Mouse (Mus musculus): ENCODE results near the gene Rreb1. TPM values are rescaled to one million over a fixed set of nuclear protein-coding genes. Genes with fewer than 3 reads are reported as not detected.

Rreb1 gene
- polyA plus RNA-seq, 2 experiments = 19.0 to 21.4 TPM

DNA sequence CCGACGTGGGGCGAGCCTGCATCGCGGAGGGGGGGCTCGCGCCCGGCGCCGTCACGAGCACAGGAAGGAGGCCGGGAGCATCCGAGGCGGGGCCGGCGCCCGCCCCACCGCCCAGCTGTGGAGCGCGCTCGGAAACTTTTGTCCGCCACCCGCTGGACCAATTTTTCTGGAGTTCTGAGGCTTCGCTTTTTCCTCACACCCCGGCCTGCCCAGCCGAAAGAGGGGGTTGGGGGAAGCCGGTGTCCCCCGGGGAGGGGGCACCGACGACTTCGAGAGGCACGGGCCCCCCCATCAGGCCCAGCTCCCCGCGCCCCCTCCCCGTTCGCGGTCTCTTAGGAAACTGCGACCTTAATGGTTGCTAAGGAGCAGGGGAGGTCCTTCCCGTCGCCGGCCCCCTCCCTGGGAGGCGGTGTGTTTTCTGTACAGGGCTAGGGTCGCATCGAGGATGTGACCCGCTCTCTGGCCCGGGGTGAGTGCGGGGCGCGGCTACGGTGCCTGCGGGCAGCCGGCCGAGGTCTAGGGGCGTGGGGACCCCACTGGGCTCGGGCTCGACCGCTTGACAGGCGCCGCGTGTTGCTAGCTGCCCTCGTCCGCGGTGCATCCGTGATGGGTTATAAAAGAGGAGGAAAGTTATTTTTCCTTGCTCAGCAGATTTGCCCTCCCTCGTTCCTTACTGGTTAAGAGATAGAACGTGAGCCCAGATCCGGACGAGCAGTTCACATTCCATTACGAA is 49.2 kb downstream of the Rreb1 start:
- Histone ChIP-seq H3K4me2 (replicated peaks; ENCODE audit: low read depth, low read length, severe bottlenecking) (peak overlapping the region; percentile 97), H3K4me3 (replicated peaks; ENCODE audit: low read length) (peak overlapping the region; percentile 81), H3K27ac (replicated peaks; ENCODE audit: low read depth, low read length) (peak overlapping the region; percentile 87), H3K9me3 (ENCODE audit: control insufficient read depth, low read length) (no peaks in the 10 kb centered on the region), H3K27me3 (ENCODE audit: control insufficient read depth, insufficient read depth, low read length) (no peaks in the 10 kb centered on the region), H3K36me3 (ENCODE audit: control insufficient read depth, insufficient read depth, low read length) (no peaks in the 10 kb centered on the region), H3K9ac (ENCODE audit: low read depth, low read length, severe bottlenecking) (peak overlapping the region; percentile 88), H3K4me1 (ENCODE audit: control insufficient read depth, insufficient read depth, low read length) (peaks cover 26% of the 10 kb centered on the region)
- WGBS = under 1% methylated on average over 42 of the region's 69 CpGs
- ATAC-seq (ENCODE audit: low FRiP score, low read depth) (peak; percentile 70), DNase-seq (ENCODE audit: low spot score) (peak; percentile 73)
- no peak for TF ChIP-seq POLR2A (IDR thresholded peaks at IDR 0.05; ENCODE audit: borderline replicate concordance, extremely low read depth, insufficient read depth, insufficient read length)

DNA sequence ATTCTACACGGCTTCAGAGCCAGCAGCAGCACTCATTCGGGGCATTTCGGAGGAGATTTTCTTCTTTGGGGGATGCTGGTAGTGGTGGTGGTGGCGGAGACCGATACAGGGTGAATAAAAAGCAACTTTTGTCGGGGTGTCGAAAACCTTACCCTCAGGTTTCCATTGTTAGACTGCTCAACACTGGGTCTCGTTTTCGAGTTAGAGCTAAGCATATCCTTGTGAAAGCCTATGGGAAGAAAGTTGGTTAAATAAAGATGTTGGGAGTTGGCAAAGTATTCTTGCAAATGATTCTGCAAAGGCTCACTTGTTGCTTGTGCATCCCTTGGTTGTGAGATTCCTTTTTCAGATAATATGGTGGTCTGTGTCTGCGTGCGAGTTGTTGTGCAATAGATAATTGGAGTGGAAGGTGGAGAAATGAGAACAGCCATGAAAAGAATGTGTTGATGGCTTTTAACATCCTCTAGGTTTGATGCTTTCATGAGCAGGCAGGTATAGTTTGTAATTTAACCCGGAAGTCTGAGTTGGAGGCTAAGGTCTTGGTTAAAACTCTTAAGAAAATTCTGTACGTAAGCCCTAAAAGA is 49.9 kb downstream of the Rreb1 start:
- no peak for TF ChIP-seq POLR2A (IDR thresholded peaks at IDR 0.05; ENCODE audit: borderline replicate concordance, extremely low read depth, insufficient read depth, insufficient read length)
- peak overlapping the region; percentile 97 for H3K4me2 ChIP-seq (replicated peaks; ENCODE audit: low read depth, low read length, severe bottlenecking)
- no peaks in the 10 kb centered on the region for H3K27me3 ChIP-seq (ENCODE audit: control insufficient read depth, insufficient read depth, low read length)
- H3K36me3 ChIP-seq (ENCODE audit: control insufficient read depth, insufficient read depth, low read length) = no peaks in the 10 kb centered on the region
- H3K9me3 ChIP-seq (ENCODE audit: control insufficient read depth, low read length) = no peaks in the 10 kb centered on the region
- peak overlapping the region; percentile 81 for H3K4me3 ChIP-seq (replicated peaks; ENCODE audit: low read length)
- H3K27ac ChIP-seq (replicated peaks; ENCODE audit: low read depth, low read length) = peak overlapping the region; percentile 87
- DNase-seq (ENCODE audit: low spot score) (no peak), ATAC-seq (ENCODE audit: low FRiP score, low read depth) (no peak)
- peaks cover 32% of the 10 kb centered on the region for H3K4me1 ChIP-seq (ENCODE audit: control insufficient read depth, insufficient read depth, low read length)
- WGBS = 8% methylated on average over 13 of the region's 13 CpGs
- peak overlapping the region; percentile 88 for H3K9ac ChIP-seq (ENCODE audit: low read depth, low read length, severe bottlenecking)

DNA sequence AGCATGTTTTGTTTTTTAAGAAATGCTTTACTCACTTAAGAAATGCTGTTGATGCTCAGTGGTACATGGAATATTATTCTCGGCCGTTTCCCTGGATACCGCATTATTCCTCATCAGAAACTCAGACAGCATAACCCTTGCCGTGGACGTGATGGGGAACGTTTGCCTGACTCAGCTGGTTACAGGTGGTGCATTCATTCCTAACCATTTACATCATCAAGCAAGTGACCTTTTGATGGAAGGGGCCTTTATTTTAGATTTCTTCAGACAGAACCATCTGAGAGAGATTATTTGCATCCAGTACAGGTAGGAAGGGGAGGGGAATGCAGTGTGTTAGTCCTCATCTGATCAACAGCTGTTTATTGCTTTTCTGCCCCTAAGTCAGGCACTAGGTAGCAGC is 50.7 kb downstream of the Rreb1 start:
- WGBS = 36% methylated on average over 6 of the region's 6 CpGs
- no peak overlapping the region for H3K4me2 ChIP-seq (replicated peaks; ENCODE audit: low read depth, low read length, severe bottlenecking)
- peaks cover 37% of the 10 kb centered on the region for H3K4me1 ChIP-seq (ENCODE audit: control insufficient read depth, insufficient read depth, low read length)
- no peaks in the 10 kb centered on the region for H3K27me3 ChIP-seq (ENCODE audit: control insufficient read depth, insufficient read depth, low read length)
- H3K9ac ChIP-seq (ENCODE audit: low read depth, low read length, severe bottlenecking) = no peak overlapping the region
- DNase-seq (ENCODE audit: low spot score) (no peak), ATAC-seq (ENCODE audit: low FRiP score, low read depth) (no peak)
- no peaks in the 10 kb centered on the region for H3K36me3 ChIP-seq (ENCODE audit: control insufficient read depth, insufficient read depth, low read length)
- H3K4me3 ChIP-seq (replicated peaks; ENCODE audit: low read length) = no peak overlapping the region
- no peak for TF ChIP-seq POLR2A (IDR thresholded peaks at IDR 0.05; ENCODE audit: borderline replicate concordance, extremely low read depth, insufficient read depth, insufficient read length)
- H3K27ac ChIP-seq (replicated peaks; ENCODE audit: low read depth, low read length) = no peak overlapping the region
- no peaks in the 10 kb centered on the region for H3K9me3 ChIP-seq (ENCODE audit: control insufficient read depth, low read length)

DNA sequence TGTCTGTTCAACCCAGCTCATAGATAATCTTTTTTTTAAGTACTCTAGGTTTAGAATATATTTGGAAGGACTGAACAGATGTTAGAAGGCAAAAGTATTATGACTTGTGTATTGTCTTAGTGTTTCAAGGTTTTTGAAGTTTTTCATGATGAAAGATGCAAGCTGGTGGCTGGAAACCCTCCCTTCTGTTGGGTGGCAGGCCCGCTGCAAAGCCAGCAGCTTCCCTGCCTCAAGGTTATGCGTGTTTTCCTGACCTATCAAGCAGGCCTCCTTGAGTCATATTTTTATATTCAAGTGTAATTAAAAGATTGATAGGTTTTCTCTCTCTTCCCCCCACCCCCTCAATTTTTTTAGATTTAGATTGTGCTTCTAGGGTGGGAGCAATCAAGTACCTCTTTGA is 52.1 kb downstream of the Rreb1 start:
- H3K36me3 ChIP-seq (ENCODE audit: control insufficient read depth, insufficient read depth, low read length) = no peaks in the 10 kb centered on the region
- ATAC-seq (ENCODE audit: low FRiP score, low read depth) (no peak), DNase-seq (ENCODE audit: low spot score) (no peak)
- H3K4me3 ChIP-seq (replicated peaks; ENCODE audit: low read length) = no peak overlapping the region
- WGBS = 73% methylated on average over 2 of the region's 2 CpGs
- no peaks in the 10 kb centered on the region for H3K27me3 ChIP-seq (ENCODE audit: control insufficient read depth, insufficient read depth, low read length)
- peaks cover 33% of the 10 kb centered on the region for H3K4me1 ChIP-seq (ENCODE audit: control insufficient read depth, insufficient read depth, low read length)
- TF ChIP-seq POLR2A (IDR thresholded peaks at IDR 0.05; ENCODE audit: borderline replicate concordance, extremely low read depth, insufficient read depth, insufficient read length) = no peak
- H3K27ac ChIP-seq (replicated peaks; ENCODE audit: low read depth, low read length) = no peak overlapping the region
- no peaks in the 10 kb centered on the region for H3K9me3 ChIP-seq (ENCODE audit: control insufficient read depth, low read length)
- H3K9ac ChIP-seq (ENCODE audit: low read depth, low read length, severe bottlenecking) = no peak overlapping the region
- H3K4me2 ChIP-seq (replicated peaks; ENCODE audit: low read depth, low read length, severe bottlenecking) = no peak overlapping the region

DNA sequence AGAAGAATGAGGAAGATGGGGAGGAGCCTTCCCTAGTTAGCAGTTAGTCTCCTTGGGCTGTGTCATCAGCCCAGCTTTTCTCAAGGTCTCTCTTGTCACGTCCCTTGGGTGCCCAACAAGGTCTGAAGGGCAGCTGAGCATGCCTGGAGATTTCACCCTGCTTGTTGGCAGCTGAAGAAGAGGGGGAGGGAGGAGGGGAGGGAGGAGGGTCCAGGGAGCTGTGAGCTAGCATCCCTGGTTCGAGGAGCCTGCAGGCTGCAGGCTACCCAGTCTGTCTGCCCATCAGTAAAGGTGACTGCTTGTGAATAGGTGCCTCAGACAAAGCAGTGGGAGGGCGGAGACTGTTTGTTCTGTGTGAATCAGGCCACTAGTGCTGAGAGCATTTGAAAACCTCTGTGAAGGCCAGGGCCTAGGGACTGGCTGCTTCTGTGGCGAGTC is 52.7 kb downstream of the Rreb1 start:
- WGBS = 38% methylated on average over 4 of the region's 4 CpGs
- ATAC-seq (ENCODE audit: low FRiP score, low read depth) = no peak
- H3K9me3 ChIP-seq (ENCODE audit: control insufficient read depth, low read length) = no peaks in the 10 kb centered on the region
- H3K9ac ChIP-seq (ENCODE audit: low read depth, low read length, severe bottlenecking) = no peak overlapping the region
- H3K4me1 ChIP-seq (ENCODE audit: control insufficient read depth, insufficient read depth, low read length) = peaks cover 31% of the 10 kb centered on the region
- H3K4me2 ChIP-seq (replicated peaks; ENCODE audit: low read depth, low read length, severe bottlenecking) = no peak overlapping the region
- H3K27ac ChIP-seq (replicated peaks; ENCODE audit: low read depth, low read length) = no peak overlapping the region
- TF ChIP-seq POLR2A (IDR thresholded peaks at IDR 0.05; ENCODE audit: borderline replicate concordance, extremely low read depth, insufficient read depth, insufficient read length) = no peak
- no peaks in the 10 kb centered on the region for H3K27me3 ChIP-seq (ENCODE audit: control insufficient read depth, insufficient read depth, low read length)
- H3K4me3 ChIP-seq (replicated peaks; ENCODE audit: low read length) = no peak overlapping the region
- DNase-seq (ENCODE audit: low spot score) = no peak
- no peaks in the 10 kb centered on the region for H3K36me3 ChIP-seq (ENCODE audit: control insufficient read depth, insufficient read depth, low read length)
